Mouse (Mus musculus): ENCODE results near the gene Usp6nl.

Gene Usp6nl

DNA sequence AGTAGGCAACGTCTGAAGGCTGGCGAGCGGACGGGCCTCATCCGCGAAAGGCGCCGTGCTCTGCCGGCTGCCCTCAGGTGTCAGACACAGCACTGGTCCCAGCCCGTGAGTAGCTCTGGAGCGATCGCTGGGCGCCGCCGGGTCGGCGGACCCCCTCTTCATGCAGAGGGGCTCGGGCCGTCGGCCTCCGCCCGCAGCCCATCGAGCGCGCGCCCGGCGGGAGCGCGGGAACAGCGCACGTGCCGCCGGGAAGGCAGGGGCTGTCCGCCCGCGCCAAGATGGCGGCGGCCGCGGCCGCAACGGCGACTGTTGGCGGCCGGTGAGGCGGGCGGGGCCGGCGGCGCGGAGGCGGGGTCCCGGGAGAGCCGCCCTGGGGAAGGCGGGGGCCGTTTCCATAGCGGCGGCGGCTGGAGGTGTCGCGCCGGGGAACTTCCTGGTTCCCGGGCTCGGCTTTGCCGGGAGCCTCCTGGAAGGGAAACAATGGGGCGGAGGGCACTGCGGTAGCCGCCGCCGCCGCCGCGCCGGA, at the start of gene Usp6nl:
Usp6nl (plus strand) TSS at position 292 of the 526 bp plus-strand sequence.
- peak; percentile 86 for DNase-seq (ENCODE audit: low spot score in 2 of 2)

- no peak for DNase-seq (ENCODE audit: low spot score in 2 of 2)
Measured at GRCm38 (mm10) chr2:6273392-6273845, 49.0 kb upstream of the Usp6nl start.

DNA sequence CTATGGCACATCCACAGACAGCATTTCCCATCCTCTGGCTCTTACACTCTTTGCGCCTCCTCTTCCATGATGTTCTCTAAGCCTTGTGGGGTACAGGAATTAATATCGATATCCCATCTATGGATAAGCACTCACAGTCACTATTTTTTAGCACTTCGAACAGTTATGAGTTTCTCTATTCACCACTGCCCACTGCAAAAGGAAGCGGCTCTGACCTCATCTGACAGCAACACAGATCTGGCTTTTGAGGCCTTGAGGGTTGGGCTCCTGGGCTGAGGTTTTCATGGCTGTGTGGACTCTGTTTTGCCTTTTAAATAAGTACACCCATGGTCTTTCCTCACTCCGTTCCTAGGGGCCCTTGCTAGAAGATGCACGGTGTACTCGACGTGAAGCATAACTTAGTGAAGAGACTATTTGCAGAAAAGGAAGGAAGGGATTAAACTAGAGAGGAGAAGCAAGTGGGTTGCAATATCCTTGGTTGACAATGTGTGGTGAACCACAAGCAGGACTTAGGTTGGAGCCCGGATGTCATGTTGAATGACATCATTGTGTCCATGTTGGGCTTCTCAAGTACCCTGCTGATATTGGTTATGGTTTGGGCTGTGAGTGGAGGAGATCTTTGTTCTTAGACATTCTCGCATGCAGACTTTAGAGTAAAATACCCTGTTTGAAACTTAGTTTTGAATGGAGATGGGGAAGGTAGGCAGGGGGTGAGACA, 43.5 kb upstream of the Usp6nl start:
- DNase-seq (ENCODE audit: low spot score in 2 of 2), result no peak

DNA sequence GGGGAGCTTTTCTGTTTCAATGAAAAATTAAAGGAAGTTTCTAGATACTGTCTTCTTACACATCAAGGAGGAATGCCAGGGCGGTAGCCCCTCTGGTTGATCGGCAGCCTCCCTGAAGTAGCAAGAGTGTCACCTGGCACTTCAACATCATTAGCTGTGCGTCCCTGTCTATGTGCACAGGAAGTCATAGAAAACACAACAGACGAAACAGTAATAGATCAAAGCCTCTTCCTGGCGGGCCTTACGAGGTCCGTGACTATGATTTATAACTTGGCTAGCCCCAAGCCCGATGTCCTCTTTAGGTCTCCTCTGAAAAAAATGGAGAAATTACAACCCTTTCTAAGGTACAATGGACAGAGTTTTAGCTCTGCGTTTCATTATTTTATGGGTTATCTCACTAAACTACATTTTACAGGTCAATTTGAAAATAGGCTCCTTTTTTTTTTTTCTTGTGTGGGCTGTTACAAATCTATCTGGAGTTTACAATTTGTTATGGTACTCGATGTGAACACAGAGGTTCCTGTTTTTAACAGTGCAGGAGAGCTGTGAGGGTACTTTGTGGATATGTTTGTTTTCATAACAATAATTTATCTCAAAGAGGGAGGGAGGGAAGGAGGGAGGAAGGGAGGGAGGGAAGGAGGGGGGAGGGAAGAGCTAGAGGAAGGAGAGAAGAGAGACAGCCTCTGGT, 42.7 kb upstream of the Usp6nl start:
- DNase-seq (ENCODE audit: low spot score in 2 of 2), result peak in 1 of 2 experiments; percentile 38

- DNase-seq (ENCODE audit: low spot score in 2 of 2), result no peak
Measured at GRCm38 (mm10) chr2:6283569-6283968, 38.9 kb upstream of the Usp6nl start.

GRCm38 (mm10) chr2:6284784-6285183, 37.7 kb upstream of the Usp6nl start:
- no peak for DNase-seq (ENCODE audit: low spot score in 2 of 2)

- DNase-seq (ENCODE audit: low spot score in 2 of 2), result no peak
Measured at GRCm38 (mm10) chr2:6285794-6286193, 36.7 kb upstream of the Usp6nl start.

GRCm38 (mm10) chr2:6293825-6294444, 28.5 kb upstream of the Usp6nl start:
- DNase-seq (ENCODE audit: low spot score in 2 of 2), result peak in 1 of 2 experiments; percentile 54

DNA sequence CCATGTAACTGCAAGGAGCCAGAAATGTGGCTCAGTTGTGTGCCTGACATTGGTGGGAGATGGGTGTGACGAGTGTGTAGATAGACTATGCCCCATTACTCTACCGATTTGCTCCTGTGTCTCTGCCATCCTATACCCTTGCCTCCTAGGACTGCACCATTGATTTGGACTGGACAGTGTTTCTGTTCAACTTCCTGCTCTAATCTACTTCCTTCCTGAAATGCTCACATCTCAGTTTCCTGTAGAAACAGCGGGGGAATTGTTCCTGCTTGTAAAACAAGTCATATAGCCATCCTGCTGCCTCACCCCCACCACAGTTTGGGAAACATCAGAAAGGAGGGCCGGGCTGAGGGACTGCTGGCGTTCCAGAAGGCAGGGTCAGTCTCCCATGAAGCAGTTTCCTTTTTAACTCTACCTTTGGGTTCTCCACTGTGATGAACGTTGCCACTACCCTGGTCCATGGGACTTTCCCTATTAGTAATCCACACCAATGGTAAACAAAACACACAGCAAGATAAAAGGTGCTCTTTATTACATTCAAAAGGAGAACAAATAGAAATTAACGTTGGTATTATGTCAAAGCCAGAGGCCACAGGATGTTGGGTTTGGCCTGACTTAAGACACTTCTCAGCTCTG, 27.4 kb upstream of the Usp6nl start:
- no peak for DNase-seq (ENCODE audit: low spot score in 2 of 2)

- no peak for DNase-seq (ENCODE audit: low spot score in 2 of 2)
Measured at GRCm38 (mm10) chr2:6304768-6305167, 17.7 kb upstream of the Usp6nl start.

DNA sequence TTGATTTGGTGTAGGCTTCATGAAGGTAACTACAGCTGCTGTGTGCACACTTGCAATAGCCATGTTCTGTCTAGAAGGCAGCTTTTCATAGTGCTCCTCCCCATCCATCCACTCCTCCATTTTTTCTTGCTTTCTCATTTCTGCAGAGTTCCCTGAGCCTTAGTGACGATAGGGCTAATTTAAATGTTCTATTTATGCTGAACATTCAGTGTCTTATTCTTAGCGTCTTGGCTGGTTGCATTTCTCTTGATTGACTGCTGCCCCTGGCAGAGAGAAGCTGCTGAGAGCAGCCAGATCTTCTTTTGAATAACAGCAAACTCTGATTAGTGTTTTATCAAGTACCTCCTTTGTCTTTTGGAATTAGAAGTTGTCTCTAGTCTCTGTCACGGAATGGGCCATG, 15.6 kb upstream of the Usp6nl start:
- DNase-seq (ENCODE audit: low spot score in 2 of 2), result no peak

DNA sequence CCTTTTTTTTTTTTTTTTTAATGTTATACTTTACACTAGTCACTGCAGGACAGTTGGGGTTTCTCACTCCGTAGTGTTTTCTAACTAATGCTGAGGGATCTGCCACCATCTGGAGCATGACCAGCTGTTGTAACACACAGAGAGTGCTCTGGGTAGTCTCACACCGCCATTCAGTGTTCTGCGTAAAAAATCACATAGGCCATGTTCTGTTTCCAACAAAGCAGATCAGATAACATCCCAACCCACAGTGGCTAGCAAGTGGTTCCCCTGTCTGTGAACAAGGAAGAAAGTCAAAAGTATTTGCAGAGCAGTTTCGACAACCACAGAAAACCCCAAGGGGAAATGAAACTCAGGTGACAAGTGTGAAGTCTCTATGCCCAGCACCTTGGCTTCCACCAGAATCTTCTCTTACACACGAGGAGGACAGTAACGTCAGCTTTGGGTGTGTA, 13.1 kb upstream of the Usp6nl start:
- DNase-seq (ENCODE audit: low spot score in 2 of 2), result no peak

- no peak for DNase-seq (ENCODE audit: low spot score in 2 of 2)
Measured at GRCm38 (mm10) chr2:6312764-6313163, 9.7 kb upstream of the Usp6nl start.

- DNase-seq (ENCODE audit: low spot score in 2 of 2), result no peak
Measured at GRCm38 (mm10) chr2:6313733-6314132, 8.7 kb upstream of the Usp6nl start.

- DNase-seq (ENCODE audit: low spot score in 2 of 2), result no peak
Measured at GRCm38 (mm10) chr2:6320153-6320552, 2.3 kb upstream of the Usp6nl start.

DNA sequence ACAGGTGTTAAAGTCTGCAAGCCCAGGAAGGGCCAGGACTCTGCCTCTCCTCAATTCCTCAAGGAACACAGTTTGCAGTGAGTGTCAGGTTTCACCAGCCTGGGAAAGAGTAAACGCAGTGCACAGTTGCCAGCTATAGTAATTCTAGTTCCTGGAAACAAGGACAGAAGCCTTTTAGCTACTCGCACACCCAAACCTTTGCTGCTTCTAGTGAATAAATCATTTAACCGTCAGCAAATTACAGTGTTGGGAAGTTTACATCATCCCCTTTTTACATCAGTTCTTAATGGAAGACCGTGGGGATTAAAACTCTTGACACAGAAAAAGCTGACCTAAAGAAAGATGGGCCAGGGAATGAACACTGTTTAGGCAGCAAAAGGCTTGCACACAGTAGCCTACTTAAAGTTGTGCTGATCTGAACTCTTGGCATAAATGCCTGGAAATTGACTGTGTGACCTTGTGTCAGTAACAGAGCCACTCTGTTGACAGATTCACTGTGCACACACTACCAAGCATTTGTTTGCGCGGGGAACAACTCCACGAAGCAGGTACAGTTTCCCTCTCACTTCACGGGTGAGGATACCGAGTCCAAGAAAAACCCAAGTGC, 595 bp upstream of the Usp6nl start:
- DNase-seq (ENCODE audit: low spot score in 2 of 2), result no peak

DNA sequence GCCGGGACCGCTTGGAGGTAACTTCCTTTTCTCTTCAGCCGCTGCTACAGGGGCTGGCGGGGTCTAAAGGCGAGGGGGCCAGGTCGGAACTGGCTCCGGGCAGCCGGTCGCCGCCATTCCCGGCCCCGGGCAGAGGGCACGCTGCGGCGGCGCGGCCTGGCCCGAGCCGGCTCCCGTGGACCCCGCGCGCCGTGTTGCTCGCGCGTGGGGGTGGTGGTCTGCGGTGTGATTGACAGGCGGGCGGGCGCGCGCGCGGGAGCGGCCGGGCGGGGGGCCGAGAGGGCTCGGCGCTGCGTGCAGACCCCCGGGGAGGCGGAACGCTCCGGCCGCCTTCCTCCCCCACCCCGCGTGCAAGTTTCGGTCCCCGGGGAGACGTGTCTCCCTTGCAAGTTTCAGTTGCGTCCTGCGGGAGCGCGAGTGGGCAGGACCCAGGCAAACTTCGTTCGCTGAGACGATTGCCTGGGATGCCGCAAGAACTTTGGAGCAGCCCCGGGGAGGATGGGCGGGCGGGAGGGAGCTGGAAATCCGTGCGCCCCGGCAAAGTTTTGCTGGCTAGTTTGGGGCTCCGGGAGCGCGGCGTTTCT, 563 bp downstream of the Usp6nl start:
- DNase-seq (ENCODE audit: low spot score in 2 of 2), result peak; percentile 61 to 71

GRCm38 (mm10) chr2:6325646-6326045, 3.2 kb downstream of the Usp6nl start:
- no peak for DNase-seq (ENCODE audit: low spot score in 2 of 2)

- no peak for DNase-seq (ENCODE audit: low spot score in 2 of 2)
Measured at GRCm38 (mm10) chr2:6328927-6329326, 6.5 kb downstream of the Usp6nl start.

- DNase-seq (ENCODE audit: low spot score in 2 of 2), result no peak
Measured at GRCm38 (mm10) chr2:6330756-6331155, 8.3 kb downstream of the Usp6nl start.
